Mouse (Mus musculus) cerebellum, adult 2 months (tissue): Measurements from ENCODE around the gene Dock2.

ENCODE experiments used
- CTCF ChIP-seq: fragments of 200-500 bp; IDR thresholded peaks from 2 replicates; pipeline ENCODE4 v1.5.1; 2011; ENCODE audit warnings: low read depth, mild to moderate bottlenecking, control low read depth, low read length, moderate library complexity, borderline replicate concordance; ENCODE audit not compliant: insufficient read depth
- POLR2A ChIP-seq: fragments of 200-500 bp; IDR thresholded peaks from 2 replicates; pipeline ENCODE4 v1.6.1; 2011; ENCODE audit warnings: low read length, control low read depth, borderline replicate concordance; ENCODE audit not compliant: insufficient read depth

DNA sequence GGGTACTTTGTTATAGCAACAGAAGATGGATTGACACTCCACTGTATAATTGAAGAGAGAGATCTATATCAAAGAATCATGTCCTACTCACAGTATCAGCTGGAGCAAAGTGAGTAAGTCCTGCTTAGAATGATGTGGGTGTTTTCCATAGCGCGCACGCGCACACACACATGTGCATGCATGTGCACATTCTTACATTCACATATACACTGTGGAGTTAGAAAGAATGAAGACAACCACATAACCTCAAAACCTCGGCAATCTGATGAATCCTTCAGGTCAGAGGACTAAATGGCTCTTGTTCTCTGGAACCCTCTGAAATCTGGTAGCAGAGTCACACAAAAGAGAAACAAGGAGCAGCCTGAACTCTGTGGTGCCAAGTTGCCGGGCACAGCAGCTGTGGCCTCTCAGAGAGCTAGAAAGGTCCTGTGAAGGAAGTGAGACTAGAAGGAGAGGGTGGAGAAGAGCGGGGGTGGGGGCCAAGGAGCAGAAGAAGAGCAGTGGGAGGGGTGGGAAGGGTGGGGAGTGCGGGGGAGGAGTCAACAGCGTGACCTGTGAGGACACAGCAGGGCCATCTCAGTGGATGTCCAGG, 10.3 kb downstream of the Dock2 start:
- TF ChIP-seq POLR2A: no peak
- no peak for TF ChIP-seq CTCF
